Mouse (Mus musculus): Measurements from ENCODE around the gene 4930470P17Rik.

GRCm38 (mm10) chr2:170618862-170619492 is 17.2 kb upstream of the 4930470P17Rik start:
- TF ChIP-seq CTCF (IDR thresholded peaks at IDR 0.05; ENCODE audit: control insufficient read depth, insufficient read depth, insufficient read length) (no peak), MAX (IDR thresholded peaks at IDR 0.05) (no peak)
